Mouse (Mus musculus): ENCODE data around the gene Olfr315.

DNA sequence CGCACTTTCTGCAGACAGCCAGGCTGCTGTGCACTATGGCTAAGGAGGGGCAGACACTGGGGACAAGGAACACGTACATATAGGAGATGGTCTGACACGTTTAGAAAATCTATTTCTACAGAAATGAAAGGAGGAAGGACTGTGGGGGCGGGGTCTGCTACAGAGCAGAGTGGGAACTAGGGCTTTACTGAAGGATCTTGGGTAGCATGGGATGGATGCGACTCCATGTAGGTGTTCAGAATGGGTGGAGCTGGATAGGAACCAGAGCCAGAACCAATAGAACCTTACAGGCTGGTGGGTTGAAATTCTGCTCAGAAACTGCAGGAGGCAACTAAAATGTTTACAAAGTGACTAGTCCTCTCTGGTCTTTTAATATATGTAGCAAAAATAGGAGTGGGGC is 26.8 kb downstream of the Olfr315 start:
- TF ChIP-seq POLR2A (IDR thresholded peaks at IDR 0.05; ENCODE audit: control insufficient read depth, extremely low read depth, insufficient read depth, low read length, poor library complexity) (no peak), CTCF (IDR thresholded peaks at IDR 0.05; ENCODE audit: borderline replicate concordance, control insufficient read depth, extremely low read depth, insufficient read depth, low read length, poor library complexity) (no peak)

All from thymus, adult 2 months (tissue).